Mouse (Mus musculus): ENCODE data around the gene Gga1. TPM values are rescaled to one million over a fixed set of nuclear protein-coding genes. Genes with fewer than 3 reads are reported as not detected.

Gene Gga1
- polyA plus RNA-seq, 1 experiment from 2014 or later = 44.8 TPM

DNA sequence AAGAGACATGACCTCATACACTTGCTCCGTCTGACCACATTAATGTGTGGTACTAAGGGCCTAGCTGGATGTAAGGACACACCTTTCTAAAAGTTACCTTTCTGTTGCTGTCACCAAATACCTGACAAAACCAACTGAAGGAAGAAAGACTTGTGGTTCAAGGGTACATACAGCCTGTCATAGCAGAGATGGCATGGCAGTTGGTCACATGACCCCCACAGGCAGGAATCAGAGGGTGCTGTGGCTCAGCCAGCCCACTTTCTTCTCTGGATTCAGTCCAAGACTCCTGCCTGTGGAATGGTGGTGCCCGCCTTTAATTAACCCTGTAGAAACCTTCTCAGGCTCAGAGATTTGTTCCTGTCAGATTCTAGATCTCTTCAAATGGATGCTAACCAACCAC lies 13.8 kb upstream of the Gga1 start:
- ATAC-seq (ENCODE audit: low FRiP score, low TSS enrichment) = no peak
- no peak overlapping the region for H3K27ac ChIP-seq (ENCODE audit: low read depth, low read length)
- WGBS = 69% methylated on average over 2 of the region's 2 CpGs

DNA sequence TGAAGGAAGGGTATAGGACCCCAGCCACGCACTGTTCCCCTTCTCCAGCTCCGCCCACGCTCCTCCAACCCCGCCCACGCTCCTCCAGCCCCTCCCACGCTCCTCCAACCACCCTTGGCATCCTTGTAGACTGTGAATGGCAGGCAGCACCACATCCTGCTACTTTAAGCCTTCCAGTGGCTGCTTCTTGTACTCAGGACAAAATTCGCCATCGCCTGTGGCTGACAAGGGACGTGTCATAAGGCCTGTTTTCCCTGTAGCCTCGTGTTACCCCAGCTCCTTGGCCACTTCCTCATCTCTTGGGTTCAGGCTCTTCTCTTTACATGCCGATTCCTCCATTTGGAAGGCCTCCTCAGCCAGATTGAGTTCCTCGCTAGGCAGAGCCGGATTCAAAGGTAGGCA lies 13.1 kb upstream of the Gga1 start:
- no peaks in the 10 kb centered on the region for H3K9me3 ChIP-seq (ENCODE audit: control insufficient read depth, low read length)
- H3K36me3 ChIP-seq (ENCODE audit: control insufficient read depth, insufficient read depth, low read length) = no peaks in the 10 kb centered on the region
- peaks cover 12% of the 10 kb centered on the region for H3K4me1 ChIP-seq (ENCODE audit: control insufficient read depth, insufficient read depth, low read length)
- no peak overlapping the region for H3K9ac ChIP-seq (ENCODE audit: low read depth, low read length)
- H3K27me3 ChIP-seq (ENCODE audit: control insufficient read depth, insufficient read depth, low read length) = no peaks in the 10 kb centered on the region
- no peak overlapping the region for H3K4me3 ChIP-seq (ENCODE audit: low read length)
- no peak overlapping the region for H3K4me2 ChIP-seq (replicated peaks; ENCODE audit: low read depth, low read length)
- no peak overlapping the region for H3K27ac ChIP-seq (ENCODE audit: low read depth, low read length)
- no peak; the same call in 1 of the 2 replicates for ATAC-seq (ENCODE audit: low FRiP score, low TSS enrichment)
- WGBS = 46% methylated on average over 13 of the region's 13 CpGs

More for the DNA sequence above, 13.8 kb upstream of the Gga1 start:
- Histone ChIP-seq H3K36me3 (ENCODE audit: control insufficient read depth, insufficient read depth, low read length) (no peaks in the 10 kb centered on the region), H3K4me2 (replicated peaks; ENCODE audit: low read depth, low read length) (no peak overlapping the region), H3K9ac (ENCODE audit: low read depth, low read length) (no peak overlapping the region), H3K9me3 (ENCODE audit: control insufficient read depth, low read length) (no peaks in the 10 kb centered on the region), H3K4me1 (ENCODE audit: control insufficient read depth, insufficient read depth, low read length) (peaks cover 6% of the 10 kb centered on the region; the same call in 1 of the 2 replicates), H3K27me3 (ENCODE audit: control insufficient read depth, insufficient read depth, low read length) (no peaks in the 10 kb centered on the region), H3K4me3 (ENCODE audit: low read length) (no peak overlapping the region)

GRCm38 (mm10) chr15:78868398-78868797 lies 8.6 kb upstream of the Gga1 start:
- peak; percentile 75 for ATAC-seq (ENCODE audit: low FRiP score, low TSS enrichment)
- H3K4me1 ChIP-seq (ENCODE audit: control insufficient read depth, insufficient read depth, low read length) = peaks cover 9% of the 10 kb centered on the region
- H3K4me2 ChIP-seq (replicated peaks; ENCODE audit: low read depth, low read length) = 0 out of 2 replicates have a peak overlapping the region, but pooled peaks have one; percentile 17
- H3K27ac ChIP-seq (ENCODE audit: low read depth, low read length) = peak overlapping the region; percentile 90
- H3K9me3 ChIP-seq (ENCODE audit: control insufficient read depth, low read length) = no peaks in the 10 kb centered on the region
- no peaks in the 10 kb centered on the region for H3K36me3 ChIP-seq (ENCODE audit: control insufficient read depth, insufficient read depth, low read length)
- WGBS = 11% methylated on average over 9 of the region's 9 CpGs
- H3K9ac ChIP-seq (ENCODE audit: low read depth, low read length) = no peak overlapping the region; the same call in 1 of the 2 replicates
- no peak overlapping the region for H3K4me3 ChIP-seq (ENCODE audit: low read length)
- H3K27me3 ChIP-seq (ENCODE audit: control insufficient read depth, insufficient read depth, low read length) = no peaks in the 10 kb centered on the region

GRCm38 (mm10) chr15:78868826-78869233 lies 8.2 kb upstream of the Gga1 start:
- H3K4me2 ChIP-seq (replicated peaks; ENCODE audit: low read depth, low read length) = 0 out of 2 replicates have a peak overlapping the region, but pooled peaks have one; percentile 17

DNA sequence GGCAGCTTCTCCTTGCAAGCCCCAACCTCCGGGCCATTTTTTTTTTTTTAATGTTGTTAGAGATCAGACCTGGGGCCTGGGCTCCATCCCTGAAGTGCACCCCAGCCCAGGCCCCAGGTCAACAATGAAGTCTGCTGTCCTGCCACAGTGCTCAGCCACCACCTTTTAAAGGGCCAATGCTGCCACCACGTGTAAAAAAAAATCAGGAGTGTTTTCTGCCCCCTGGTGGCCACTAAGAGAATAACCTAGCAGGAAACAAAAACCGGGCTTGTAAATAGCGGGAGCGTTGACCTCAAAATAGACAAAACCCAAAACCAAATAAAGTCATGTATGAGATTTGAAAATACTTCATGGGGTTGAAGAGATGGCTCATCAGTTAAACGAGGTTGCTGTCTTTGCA lies 7.2 kb upstream of the Gga1 start:
- ATAC-seq (ENCODE audit: low FRiP score, low TSS enrichment) = no peak
- Histone ChIP-seq H3K27ac (ENCODE audit: low read depth, low read length) (no peak overlapping the region), H3K9me3 (ENCODE audit: control insufficient read depth, low read length) (no peaks in the 10 kb centered on the region), H3K27me3 (ENCODE audit: control insufficient read depth, insufficient read depth, low read length) (no peaks in the 10 kb centered on the region), H3K9ac (ENCODE audit: low read depth, low read length) (no peak overlapping the region), H3K36me3 (ENCODE audit: control insufficient read depth, insufficient read depth, low read length) (no peaks in the 10 kb centered on the region), H3K4me1 (ENCODE audit: control insufficient read depth, insufficient read depth, low read length) (peaks cover 7% of the 10 kb centered on the region), H3K4me3 (ENCODE audit: low read length) (no peak overlapping the region), H3K4me2 (replicated peaks; ENCODE audit: low read depth, low read length) (no peak overlapping the region)
- 26% methylated on average over 6 of the region's 6 CpGs for WGBS

More at GRCm38 (mm10) chr15:78868826-78869233, 8.2 kb upstream of the Gga1 start:
- no peak overlapping the region for H3K4me3 ChIP-seq (ENCODE audit: low read length)
- H3K27me3 ChIP-seq (ENCODE audit: control insufficient read depth, insufficient read depth, low read length) = no peaks in the 10 kb centered on the region
- peak; percentile 13; the same call in 1 of the 2 replicates for ATAC-seq (ENCODE audit: low FRiP score, low TSS enrichment)
- no peak overlapping the region; the same call in 1 of the 2 replicates for H3K9ac ChIP-seq (ENCODE audit: low read depth, low read length)
- H3K9me3 ChIP-seq (ENCODE audit: control insufficient read depth, low read length) = no peaks in the 10 kb centered on the region
- no peaks in the 10 kb centered on the region for H3K36me3 ChIP-seq (ENCODE audit: control insufficient read depth, insufficient read depth, low read length)
- H3K4me1 ChIP-seq (ENCODE audit: control insufficient read depth, insufficient read depth, low read length) = peaks cover 8% of the 10 kb centered on the region
- H3K27ac ChIP-seq (ENCODE audit: low read depth, low read length) = peak overlapping the region; percentile 90
- WGBS = 66% methylated on average over 7 of the region's 7 CpGs

- no peak for ATAC-seq (ENCODE audit: low FRiP score, low TSS enrichment)
- Histone ChIP-seq H3K9ac (ENCODE audit: low read depth, low read length) (no peak overlapping the region), H3K9me3 (ENCODE audit: control insufficient read depth, low read length) (no peaks in the 10 kb centered on the region), H3K36me3 (ENCODE audit: control insufficient read depth, insufficient read depth, low read length) (no peaks in the 10 kb centered on the region), H3K27ac (ENCODE audit: low read depth, low read length) (no peak overlapping the region), H3K4me1 (ENCODE audit: control insufficient read depth, insufficient read depth, low read length) (peaks cover 7% of the 10 kb centered on the region), H3K27me3 (ENCODE audit: control insufficient read depth, insufficient read depth, low read length) (no peaks in the 10 kb centered on the region), H3K4me2 (replicated peaks; ENCODE audit: low read depth, low read length) (no peak overlapping the region), H3K4me3 (ENCODE audit: low read length) (no peak overlapping the region)
- 44% methylated on average over 5 of the region's 5 CpGs for WGBS
Observed at GRCm38 (mm10) chr15:78872021-78872608, 4.9 kb upstream of the Gga1 start.

DNA sequence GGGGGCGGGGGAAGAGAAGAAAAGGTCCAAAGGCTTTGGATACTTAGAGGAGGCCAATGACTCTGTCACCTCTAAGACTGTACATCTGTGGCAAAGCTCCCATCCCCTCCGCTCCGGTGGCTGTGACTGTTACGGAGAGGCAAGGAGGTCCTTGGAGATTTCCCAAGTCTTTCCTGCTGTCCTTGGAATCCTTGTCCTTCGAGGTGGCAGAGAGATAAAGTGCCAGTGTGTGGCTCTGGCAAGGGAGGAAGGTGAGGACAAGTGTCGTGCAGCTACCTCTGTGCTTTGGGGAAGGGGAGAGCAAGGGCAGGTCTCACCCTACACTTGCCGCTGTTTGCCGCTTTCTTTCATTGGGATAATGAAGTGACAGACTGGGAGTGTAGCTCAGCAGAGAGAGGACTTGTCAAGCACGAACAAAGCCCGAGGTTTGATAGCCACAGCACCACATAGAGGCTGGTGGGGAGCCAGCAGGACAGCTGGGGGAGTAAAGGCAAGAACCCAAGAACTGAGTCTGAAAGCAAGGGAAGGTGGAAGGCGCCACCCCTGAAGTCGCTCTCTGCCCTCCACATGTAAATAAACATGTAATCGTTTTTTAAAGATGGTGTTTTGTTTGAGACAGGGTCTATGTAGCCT lies 3.1 kb upstream of the Gga1 start:
- no peaks in the 10 kb centered on the region for H3K9me3 ChIP-seq (ENCODE audit: control insufficient read depth, low read length)
- H3K9ac ChIP-seq (ENCODE audit: low read depth, low read length) = no peak overlapping the region
- H3K4me3 ChIP-seq (ENCODE audit: low read length) = no peak overlapping the region
- no peak for ATAC-seq (ENCODE audit: low FRiP score, low TSS enrichment)
- H3K27me3 ChIP-seq (ENCODE audit: control insufficient read depth, insufficient read depth, low read length) = no peaks in the 10 kb centered on the region
- H3K36me3 ChIP-seq (ENCODE audit: control insufficient read depth, insufficient read depth, low read length) = no peaks in the 10 kb centered on the region
- 63% methylated on average over 13 of the region's 13 CpGs for WGBS
- no peak overlapping the region for H3K4me2 ChIP-seq (replicated peaks; ENCODE audit: low read depth, low read length)
- peaks cover 6% of the 10 kb centered on the region for H3K4me1 ChIP-seq (ENCODE audit: control insufficient read depth, insufficient read depth, low read length)
- no peak overlapping the region for H3K27ac ChIP-seq (ENCODE audit: low read depth, low read length)

- WGBS = 81% methylated on average over 8 of the region's 8 CpGs
- H3K4me2 ChIP-seq (replicated peaks; ENCODE audit: low read depth, low read length) = no peak overlapping the region
- H3K9ac ChIP-seq (ENCODE audit: low read depth, low read length) = no peak overlapping the region
Observed at GRCm38 (mm10) chr15:78874989-78875388, 2.0 kb upstream of the Gga1 start.

DNA sequence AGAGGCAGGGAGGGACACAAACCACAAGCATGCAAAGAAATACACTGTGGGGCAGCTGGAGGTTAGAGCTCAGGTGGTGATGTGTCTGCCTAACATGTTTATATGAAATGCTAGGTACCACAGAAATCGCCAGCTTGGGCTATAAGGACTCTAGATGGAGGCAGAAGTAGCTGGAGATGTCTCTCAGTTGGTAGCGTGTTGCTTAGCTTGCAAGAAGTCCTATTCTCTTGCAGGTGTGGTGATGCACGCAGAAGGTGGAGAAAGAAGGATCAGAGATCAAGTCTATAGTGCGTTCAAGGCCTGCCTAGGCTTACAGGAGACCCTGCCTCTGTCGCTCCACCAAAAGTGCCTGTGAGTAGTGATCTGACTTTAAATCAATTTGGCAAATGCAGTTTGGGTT lies 1.5 kb upstream of the Gga1 start:
- H3K27ac ChIP-seq (ENCODE audit: low read depth, low read length) = peak overlapping the region; percentile 99
- no peak overlapping the region; the same call in 1 of the 2 replicates for H3K4me3 ChIP-seq (ENCODE audit: low read length)
- H3K4me1 ChIP-seq (ENCODE audit: control insufficient read depth, insufficient read depth, low read length) = peaks cover 12% of the 10 kb centered on the region
- peaks cover 8% of the 10 kb centered on the region for H3K36me3 ChIP-seq (ENCODE audit: control insufficient read depth, insufficient read depth, low read length)
- ATAC-seq (ENCODE audit: low FRiP score, low TSS enrichment) = no peak
- peak overlapping the region; percentile 46 for H3K4me2 ChIP-seq (replicated peaks; ENCODE audit: low read depth, low read length)
- H3K9me3 ChIP-seq (ENCODE audit: control insufficient read depth, low read length) = no peaks in the 10 kb centered on the region
- H3K9ac ChIP-seq (ENCODE audit: low read depth, low read length) = no peak overlapping the region
- no peaks in the 10 kb centered on the region for H3K27me3 ChIP-seq (ENCODE audit: control insufficient read depth, insufficient read depth, low read length)
- WGBS = 77% methylated on average over 5 of the region's 5 CpGs

More at GRCm38 (mm10) chr15:78874989-78875388, 2.0 kb upstream of the Gga1 start:
- Histone ChIP-seq H3K4me1 (ENCODE audit: control insufficient read depth, insufficient read depth, low read length) (peaks cover 12% of the 10 kb centered on the region), H3K27ac (ENCODE audit: low read depth, low read length) (peak overlapping the region; percentile 99; the same call in 1 of the 2 replicates), H3K9me3 (ENCODE audit: control insufficient read depth, low read length) (no peaks in the 10 kb centered on the region), H3K36me3 (ENCODE audit: control insufficient read depth, insufficient read depth, low read length) (peaks cover 4% of the 10 kb centered on the region; the same call in 1 of the 2 replicates), H3K27me3 (ENCODE audit: control insufficient read depth, insufficient read depth, low read length) (no peaks in the 10 kb centered on the region), H3K4me3 (ENCODE audit: low read length) (no peak overlapping the region)
- no peak for ATAC-seq (ENCODE audit: low FRiP score, low TSS enrichment)

Measured in kidney, embryonic 14.5 days (tissue).